Mouse (Mus musculus) lung, postnatal 0 days (tissue): Measurements from ENCODE around the gene Gm11020.
"Not testable (repeated sequence)": the region's sequence is repeated elsewhere in the genome, so short reads cannot be mapped to it uniquely, and the experiment has no call there.

Source experiments
- CTCF ChIP-seq: IDR thresholded peaks from 2 replicates; pipeline ENCODE4 v1.5.1; 2016; ENCODE audit warnings: antibody characterized with exemption, mild to moderate bottlenecking
- EP300 ChIP-seq: IDR thresholded peaks from 2 replicates; pipeline ENCODE4 v1.6.1; 2016; ENCODE audit warnings: antibody characterized with exemption, mild to moderate bottlenecking, control low read depth

GRCm38 (mm10) chr8:104308341-104308740 is 13.0 kb upstream of the Gm11020 start:
- not testable (repeated sequence) for TF ChIP-seq CTCF, EP300
